Mouse (Mus musculus) brain, embryonic 18.5 days (tissue): ENCODE measurements around the gene Arfgef3.
"Not testable (repeated sequence)": the region's sequence is repeated elsewhere in the genome, so short reads cannot be mapped to it uniquely, and the experiment has no call there.

Experiments used
- DNase-seq: peaks from one replicate; pipeline ENCODE4 v3.0.0-alpha.2; 2012; ENCODE audit warnings: low read depth, low spot score

Gene Arfgef3

GRCm38 (mm10) chr10:18589455-18589854, 154.3 kb downstream of the Arfgef3 start:
- DNase-seq = no peak

- no peak for DNase-seq
Measured at GRCm38 (mm10) chr10:18584188-18584587, 159.6 kb downstream of the Arfgef3 start.

- no peak for DNase-seq
Measured at GRCm38 (mm10) chr10:18572581-18572980, 171.2 kb downstream of the Arfgef3 start.

- DNase-seq = no peak
Measured at GRCm38 (mm10) chr10:18562940-18563339, 180.8 kb downstream of the Arfgef3 start.

GRCm38 (mm10) chr10:18561445-18561844, 182.3 kb downstream of the Arfgef3 start:
- DNase-seq = no peak

- not testable (repeated sequence) for DNase-seq
Measured at GRCm38 (mm10) chr10:18559076-18559475, 184.7 kb downstream of the Arfgef3 start.

GRCm38 (mm10) chr10:18549321-18550216, 194.2 kb downstream of the Arfgef3 start:
- DNase-seq = no peak

GRCm38 (mm10) chr10:18547381-18547780, 196.4 kb downstream of the Arfgef3 start:
- no peak for DNase-seq

- DNase-seq = no peak
Measured at GRCm38 (mm10) chr10:18545813-18546235, 197.9 kb downstream of the Arfgef3 start, which contains the start of gene Hebp2. TSS of gene Hebp2 (minus strand) at chr10:18546076.

GRCm38 (mm10) chr10:18545309-18545708, 198.4 kb downstream of the Arfgef3 start:
- no peak for DNase-seq

GRCm38 (mm10) chr10:18536889-18537288, 206.9 kb downstream of the Arfgef3 start:
- DNase-seq = no peak

GRCm38 (mm10) chr10:18532293-18532692, 211.5 kb downstream of the Arfgef3 start:
- no peak for DNase-seq
